Mouse (Mus musculus): ENCODE measurements at regions not wholly inside any gene's neighbourhood (a gene's known extent, or its start where the extent isn't known, plus 50 kb on each side); places are given as distances from the start of the nearest gene placed in this dataset.

DNA sequence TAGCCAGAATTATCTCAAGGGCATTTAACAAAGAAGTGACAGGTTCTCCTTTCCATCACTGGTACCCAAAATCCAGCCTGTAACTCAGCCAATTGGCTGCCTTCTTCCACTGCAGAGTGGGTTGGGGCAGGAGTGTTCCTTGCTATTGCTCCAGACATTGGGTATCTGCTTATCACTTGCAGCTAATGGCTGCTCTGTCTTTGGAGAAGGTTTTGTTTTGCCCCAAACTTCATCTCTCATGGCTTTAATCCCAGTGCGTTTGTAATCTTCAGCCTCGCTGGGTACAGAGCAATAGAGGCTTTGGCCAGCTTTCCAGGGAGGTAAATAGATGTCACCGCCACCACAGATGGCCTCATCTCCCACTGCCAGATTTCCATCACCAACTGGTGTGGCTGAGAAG lies 381.9 kb downstream of the Mllt3 start:
- TF ChIP-seq POLR2A (IDR thresholded peaks at IDR 0.05; ENCODE audit: extremely low read depth, insufficient read depth, low read length) (no peak), CTCF (IDR thresholded peaks at IDR 0.05; ENCODE audit: extremely low read depth, insufficient read depth, low read length) (no peak)
